21 mouse cellular contexts compared by ENCODE assay signal in genomic region chr19:55018872-55019271, GRCm38 (mm10).
DNase-seq lines count a peak whose midpoint lies in the region; ATAC-seq lines count a peak whose summit lies in the region.
"Had no signal": no experiment of that assay in that cellular context is flagged by ENCODE, and none has a peak within 500 bp of the region (broad histone marks: within the 10 kb centered on the region; RNA-seq: fewer than 3 reads in every experiment).

No protein-coding gene starts in this region.

- no peak overlapping the region for H3K4me3 ChIP-seq in forebrain, embryonic 14.5 days (ENCODE audit: low read depth, low read length)
- H3K4me3 ChIP-seq in forebrain, embryonic 15.5 days, result no peak overlapping the region
- no peak overlapping the region for H3K4me3 ChIP-seq in midbrain, embryonic 11.5 days (ENCODE audit: low read depth, low read length)
- no peak overlapping the region for H3K4me3 ChIP-seq in midbrain, embryonic 10.5 days
- H3K4me3 ChIP-seq in midbrain, embryonic 14.5 days (replicated peaks; ENCODE audit: low read depth, low read length), result no peak overlapping the region
- no peak overlapping the region for H3K4me3 ChIP-seq in intestine, embryonic 16.5 days (ENCODE audit: low read length)
- H3K4me3 ChIP-seq: forebrain, embryonic 13.5 days; intestine, embryonic 15.5 days; layer of hippocampus, adult 2 months; left cerebral cortex, adult 2 months; liver, embryonic 12.5 days; neural tube, embryonic 12.5 days had no signal

- no peaks in the 10 kb centered on the region for H3K27me3 ChIP-seq in forebrain, embryonic 14.5 days (replicated peaks; ENCODE audit: control insufficient read depth, insufficient read depth, low read length)
- no peaks in the 10 kb centered on the region for H3K27me3 ChIP-seq in forebrain, embryonic 15.5 days
- no peaks in the 10 kb centered on the region for H3K27me3 ChIP-seq in midbrain, embryonic 11.5 days (ENCODE audit: control insufficient read depth, insufficient read depth, low read length)
- no peaks in the 10 kb centered on the region for H3K27me3 ChIP-seq in midbrain, embryonic 10.5 days (ENCODE audit: low read depth, poor library complexity, severe bottlenecking)
- no peaks in the 10 kb centered on the region for H3K27me3 ChIP-seq in midbrain, embryonic 14.5 days (ENCODE audit: control insufficient read depth, insufficient read depth, low read length)
- H3K27me3 ChIP-seq in intestine, embryonic 16.5 days (replicated peaks; ENCODE audit: control insufficient read depth, insufficient read depth, low read length), result no peaks in the 10 kb centered on the region
- H3K27me3 ChIP-seq: forebrain, embryonic 13.5 days; intestine, embryonic 15.5 days; liver, embryonic 12.5 days; neural tube, embryonic 12.5 days had no signal

- no peaks in the 10 kb centered on the region for H3K9me3 ChIP-seq in forebrain, embryonic 14.5 days (replicated peaks; ENCODE audit: control insufficient read depth, low read length)
- peaks cover 4% of the 10 kb centered on the region; the same call in 1 of the 2 replicates for H3K9me3 ChIP-seq in forebrain, embryonic 15.5 days
- H3K9me3 ChIP-seq in midbrain, embryonic 11.5 days (ENCODE audit: control insufficient read depth, low read length), result no peaks in the 10 kb centered on the region
- H3K9me3 ChIP-seq in midbrain, embryonic 10.5 days (replicated peaks), result 0 out of 2 replicates have a peak, but pooled peaks cover 2% of the 10 kb centered on the region
- H3K9me3 ChIP-seq in midbrain, embryonic 14.5 days (ENCODE audit: control insufficient read depth, low read length), result no peaks in the 10 kb centered on the region
- H3K9me3 ChIP-seq in intestine, embryonic 16.5 days (ENCODE audit: control insufficient read depth, low read length), result no peaks in the 10 kb centered on the region
- H3K9me3 ChIP-seq: forebrain, embryonic 13.5 days; intestine, embryonic 15.5 days; liver, embryonic 12.5 days; neural tube, embryonic 12.5 days had no signal

- no peak overlapping the region for H3K9ac ChIP-seq in forebrain, embryonic 14.5 days (ENCODE audit: low read length)
- H3K9ac ChIP-seq in forebrain, embryonic 15.5 days (replicated peaks), result no peak overlapping the region
- H3K9ac ChIP-seq in midbrain, embryonic 11.5 days (ENCODE audit: low read length), result no peak overlapping the region
- H3K9ac ChIP-seq in midbrain, embryonic 14.5 days (replicated peaks; ENCODE audit: low read length), result no peak overlapping the region
- no peak overlapping the region for H3K9ac ChIP-seq in intestine, embryonic 16.5 days (ENCODE audit: low read depth, low read length)
- H3K9ac ChIP-seq: forebrain, embryonic 13.5 days; intestine, embryonic 15.5 days; liver, embryonic 12.5 days; lung, embryonic 14.5 days; neural tube, embryonic 12.5 days had no signal

- no peak overlapping the region for H3K4me2 ChIP-seq in forebrain, embryonic 14.5 days (ENCODE audit: low read length)
- no peak overlapping the region for H3K4me2 ChIP-seq in forebrain, embryonic 15.5 days (replicated peaks)
- no peak overlapping the region for H3K4me2 ChIP-seq in midbrain, embryonic 11.5 days
- no peak overlapping the region for H3K4me2 ChIP-seq in midbrain, embryonic 14.5 days (ENCODE audit: low read length)
- no peak overlapping the region for H3K4me2 ChIP-seq in intestine, embryonic 16.5 days (ENCODE audit: low read depth, low read length)
- H3K4me2 ChIP-seq: forebrain, embryonic 13.5 days; heart, embryonic 11.5 days; intestine, embryonic 15.5 days; liver, embryonic 12.5 days; lung, embryonic 14.5 days; neural tube, embryonic 12.5 days had no signal

- H3K27ac ChIP-seq in forebrain, embryonic 14.5 days (ENCODE audit: low read depth, low read length), result no peak overlapping the region
- no peak overlapping the region for H3K27ac ChIP-seq in forebrain, embryonic 15.5 days (replicated peaks)
- H3K27ac ChIP-seq in midbrain, embryonic 11.5 days (ENCODE audit: low read depth, low read length), result no peak overlapping the region
- no peak overlapping the region for H3K27ac ChIP-seq in midbrain, embryonic 10.5 days (replicated peaks)
- peak overlapping the region; percentile 21; the same call in 1 of the 2 replicates for H3K27ac ChIP-seq in midbrain, embryonic 14.5 days (replicated peaks; ENCODE audit: low read depth, low read length)
- no peak overlapping the region for H3K27ac ChIP-seq in intestine, embryonic 16.5 days (ENCODE audit: low read length)
- H3K27ac ChIP-seq: forebrain, embryonic 13.5 days; intestine, embryonic 15.5 days; layer of hippocampus, adult 2 months; left cerebral cortex, adult 2 months; liver, embryonic 12.5 days; macrophage; neural tube, embryonic 12.5 days had no signal

- H3K4me1 ChIP-seq in forebrain, embryonic 14.5 days (ENCODE audit: control insufficient read depth, insufficient read depth, low read length), result no peaks in the 10 kb centered on the region
- no peaks in the 10 kb centered on the region for H3K4me1 ChIP-seq in forebrain, embryonic 15.5 days
- H3K4me1 ChIP-seq in midbrain, embryonic 11.5 days (ENCODE audit: control insufficient read depth, insufficient read depth, low read length), result no peaks in the 10 kb centered on the region
- no peaks in the 10 kb centered on the region for H3K4me1 ChIP-seq in midbrain, embryonic 10.5 days
- peaks cover 9% of the 10 kb centered on the region; the same call in 1 of the 2 replicates for H3K4me1 ChIP-seq in midbrain, embryonic 14.5 days (ENCODE audit: control insufficient read depth, insufficient read depth, low read length)
- H3K4me1 ChIP-seq in intestine, embryonic 16.5 days (ENCODE audit: control insufficient read depth, insufficient read depth, low read length), result no peaks in the 10 kb centered on the region
- H3K4me1 ChIP-seq: intestine, embryonic 15.5 days; liver, embryonic 12.5 days; neural tube, embryonic 12.5 days had no signal

- no peak for ATAC-seq in forebrain, embryonic 14.5 days
- no peak for ATAC-seq in forebrain, embryonic 15.5 days (replicated peaks)
- peak; percentile 19; the same call in 1 of the 2 replicates for ATAC-seq in midbrain, embryonic 11.5 days (ENCODE audit: low FRiP score)
- ATAC-seq in midbrain, embryonic 14.5 days (ENCODE audit: low FRiP score, low TSS enrichment), result no peak
- ATAC-seq in intestine, embryonic 16.5 days, result no peak
- ATAC-seq: forebrain, embryonic 13.5 days; intestine, embryonic 15.5 days; liver, embryonic 12.5 days had no signal

- peak; percentile 24 for DNase-seq in forebrain, embryonic 14.5 days (ENCODE audit: low spot score)
- no peak for DNase-seq in midbrain, embryonic 11.5 days (ENCODE audit: low spot score, missing footprints)
- no peak for DNase-seq in midbrain, embryonic 10.5 days (ENCODE audit: low spot score)
- DNase-seq in midbrain, embryonic 14.5 days, result peak; percentile 60
- no peak for DNase-seq in adrenal gland, postnatal 25 days
- no peak for DNase-seq in thymus, postnatal 4 days
- DNase-seq: cerebellum, postnatal 10 days; gastrocnemius, postnatal 36 days; lung, embryonic 14.5 days; spleen, adult 18-20 months; thymus, adult 2 months had no signal

- H3K36me3 ChIP-seq in forebrain, embryonic 14.5 days (ENCODE audit: control insufficient read depth, insufficient read depth, low read length), result no peaks in the 10 kb centered on the region
- H3K36me3 ChIP-seq in forebrain, embryonic 15.5 days, result no peaks in the 10 kb centered on the region
- H3K36me3 ChIP-seq in midbrain, embryonic 11.5 days (ENCODE audit: control insufficient read depth, insufficient read depth, low read length), result no peaks in the 10 kb centered on the region
- H3K36me3 ChIP-seq in midbrain, embryonic 10.5 days, result no peaks in the 10 kb centered on the region
- no peaks in the 10 kb centered on the region for H3K36me3 ChIP-seq in midbrain, embryonic 14.5 days (ENCODE audit: control insufficient read depth, insufficient read depth, low read length)
- H3K36me3 ChIP-seq in intestine, embryonic 16.5 days (ENCODE audit: control insufficient read depth, insufficient read depth, low read length), result no peaks in the 10 kb centered on the region
- H3K36me3 ChIP-seq: intestine, embryonic 15.5 days; liver, embryonic 12.5 days; neural tube, embryonic 12.5 days had no signal

- WGBS in forebrain, embryonic 14.5 days, result 6% methylated on average over 1 of the region's 1 CpGs
- 10% methylated on average over 1 of the region's 1 CpGs for WGBS in forebrain, embryonic 15.5 days
- 38% methylated on average over 1 of the region's 1 CpGs for WGBS in midbrain, embryonic 11.5 days
- 55% methylated on average over 1 of the region's 1 CpGs for WGBS in midbrain, embryonic 10.5 days
- 21% methylated on average over 1 of the region's 1 CpGs for WGBS in midbrain, embryonic 14.5 days
- WGBS in intestine, embryonic 16.5 days, result 57% methylated on average over 1 of the region's 1 CpGs

Comparison
In these comparisons a context has a peak if more than half of its experiments do, and no peak if none do; other contexts are left out.
1. DNase-seq: peak in forebrain, embryonic 14.5 days (single experiment) and midbrain, embryonic 14.5 days (single experiment); none in midbrain, embryonic 11.5 days (single experiment), midbrain, embryonic 10.5 days (single experiment), adrenal gland, postnatal 25 days (single experiment) and thymus, postnatal 4 days (single experiment).